Comparison of ENCODE assay signal across 18 mouse cellular contexts in genomic region chr13:24050330-24050729, GRCm38 (mm10). TPM values are rescaled to one million over a fixed set of nuclear protein-coding genes. Genes with fewer than 3 reads are reported as not detected.
DNase-seq lines count a peak whose midpoint lies in the region; ATAC-seq and TF ChIP-seq lines count a peak whose summit lies in the region.
"Had no signal": no experiment of that assay in that cellular context is flagged by ENCODE, and none has a peak within 500 bp of the region (broad histone marks: within the 10 kb centered on the region; RNA-seq: fewer than 3 reads in every experiment).

No protein-coding gene starts in this region.

- no peaks in the 10 kb centered on the region for H3K9me3 ChIP-seq in forebrain, embryonic 15.5 days
- H3K9me3 ChIP-seq in forebrain, embryonic 11.5 days (ENCODE audit: control insufficient read depth, low read length) = no peaks in the 10 kb centered on the region
- no peaks in the 10 kb centered on the region for H3K9me3 ChIP-seq in midbrain, embryonic 16.5 days (replicated peaks; ENCODE audit: control insufficient read depth, low read length, poor library complexity, severe bottlenecking)
- H3K9me3 ChIP-seq: embryonic facial prominence, embryonic 10.5 days; limb, embryonic 13.5 days; liver, embryonic 15.5 days; neural tube, embryonic 13.5 days had no signal

- ATAC-seq in forebrain, embryonic 15.5 days (replicated peaks) = no peak
- ATAC-seq in forebrain, embryonic 11.5 days (replicated peaks; ENCODE audit: low FRiP score) = no peak
- ATAC-seq in midbrain, embryonic 16.5 days = no peak

- TF ChIP-seq CTCF in left cerebral cortex, adult 2 months (IDR thresholded peaks at IDR 0.05) = no peak
- no peak for TF ChIP-seq CTCF in cerebellum, adult 2 months (IDR thresholded peaks at IDR 0.05; ENCODE audit: borderline replicate concordance, insufficient read depth, low read depth, low read length)

- no peak for DNase-seq in forebrain, embryonic 11.5 days (ENCODE audit: low spot score)
- no peak for DNase-seq in left cerebral cortex, adult 2 months (ENCODE audit: extremely low spot score in 1 of 2, low spot score in 2 of 2)
- DNase-seq in left cerebral cortex, adult 11 months (ENCODE audit: low spot score) = no peak
- DNase-seq in A20 (ENCODE audit: low read depth, low spot score) = peak; percentile 16
- no peak for DNase-seq in heart, adult 11 months
- no peak for DNase-seq in cerebellum, adult 2 months
- DNase-seq: adrenal gland, postnatal 25 days; cerebellum, postnatal 25 days; heart, adult 2 months; kidney, adult 8-10 months had no signal

- no peak overlapping the region for H3K4me2 ChIP-seq in forebrain, embryonic 15.5 days (replicated peaks)
- H3K4me2 ChIP-seq in forebrain, embryonic 11.5 days (ENCODE audit: low read depth, low read length, severe bottlenecking) = no peak overlapping the region
- no peak overlapping the region for H3K4me2 ChIP-seq in midbrain, embryonic 16.5 days (ENCODE audit: low read length)
- H3K4me2 ChIP-seq: limb, embryonic 13.5 days; liver, embryonic 15.5 days; neural tube, embryonic 13.5 days had no signal

- TF ChIP-seq POLR2A in cerebellum, adult 2 months (IDR thresholded peaks at IDR 0.05; ENCODE audit: borderline replicate concordance, insufficient read depth, low read length) = no peak

- WGBS in forebrain, embryonic 15.5 days = 71% methylated on average over 5 of the region's 5 CpGs
- WGBS in forebrain, embryonic 11.5 days = 95% methylated on average over 5 of the region's 5 CpGs
- 71% methylated on average over 5 of the region's 5 CpGs for WGBS in midbrain, embryonic 16.5 days
- 85% methylated on average over 5 of the region's 5 CpGs for WGBS in cerebellum, adult 2 months

- H3K27me3 ChIP-seq in forebrain, embryonic 15.5 days = no peaks in the 10 kb centered on the region
- H3K27me3 ChIP-seq in forebrain, embryonic 11.5 days (ENCODE audit: control insufficient read depth, insufficient read depth, low read length) = no peaks in the 10 kb centered on the region
- no peaks in the 10 kb centered on the region for H3K27me3 ChIP-seq in midbrain, embryonic 16.5 days (ENCODE audit: control insufficient read depth, insufficient read depth, low read depth, low read length)
- H3K27me3 ChIP-seq in cerebellum, adult 2 months (ENCODE audit: control insufficient read depth, insufficient read depth, low read length) = no peaks in the 10 kb centered on the region
- H3K27me3 ChIP-seq: limb, embryonic 13.5 days; liver, embryonic 15.5 days; neural tube, embryonic 13.5 days had no signal

- H3K4me3 ChIP-seq in forebrain, embryonic 15.5 days = no peak overlapping the region
- H3K4me3 ChIP-seq in forebrain, embryonic 11.5 days (ENCODE audit: low read depth, low read length) = no peak overlapping the region
- H3K4me3 ChIP-seq in left cerebral cortex, adult 2 months = no peak overlapping the region
- no peak overlapping the region for H3K4me3 ChIP-seq in midbrain, embryonic 16.5 days (ENCODE audit: low read depth, low read length)
- H3K4me3 ChIP-seq in cerebellum, adult 2 months (replicated peaks; ENCODE audit: insufficient read depth, low read depth, low read length) = no peak overlapping the region
- H3K4me3 ChIP-seq: embryonic facial prominence, embryonic 10.5 days; heart, adult 2 months; limb, embryonic 13.5 days; liver, embryonic 15.5 days; neural tube, embryonic 13.5 days had no signal

- H3K9ac ChIP-seq in forebrain, embryonic 15.5 days (replicated peaks) = no peak overlapping the region
- H3K9ac ChIP-seq in forebrain, embryonic 11.5 days (ENCODE audit: low read length) = no peak overlapping the region
- H3K9ac ChIP-seq in midbrain, embryonic 16.5 days (ENCODE audit: low read depth, low read length) = no peak overlapping the region
- H3K9ac ChIP-seq: limb, embryonic 13.5 days; liver, embryonic 15.5 days; neural tube, embryonic 13.5 days had no signal

- intact Hi-C loops in left cerebral cortex, adult 2 months (cut with DNase I) = no loop called here

- H3K36me3 ChIP-seq in forebrain, embryonic 15.5 days = no peaks in the 10 kb centered on the region
- H3K36me3 ChIP-seq in forebrain, embryonic 11.5 days (ENCODE audit: control insufficient read depth, insufficient read depth, low read length) = no peaks in the 10 kb centered on the region
- no peaks in the 10 kb centered on the region for H3K36me3 ChIP-seq in midbrain, embryonic 16.5 days (ENCODE audit: control insufficient read depth, insufficient read depth, low read length)
- H3K36me3 ChIP-seq: embryonic facial prominence, embryonic 10.5 days; limb, embryonic 13.5 days; liver, embryonic 15.5 days; neural tube, embryonic 13.5 days had no signal

- peaks cover 22% of the 10 kb centered on the region for H3K4me1 ChIP-seq in forebrain, embryonic 15.5 days
- H3K4me1 ChIP-seq in forebrain, embryonic 11.5 days (replicated peaks; ENCODE audit: control insufficient read depth, insufficient read depth, low read length) = no peaks in the 10 kb centered on the region
- H3K4me1 ChIP-seq in midbrain, embryonic 16.5 days (ENCODE audit: control insufficient read depth, insufficient read depth, low read length) = peaks cover 13% of the 10 kb centered on the region
- H3K4me1 ChIP-seq in cerebellum, adult 2 months (ENCODE audit: control insufficient read depth, insufficient read depth, low read length) = peaks cover 7% of the 10 kb centered on the region
- H3K4me1 ChIP-seq: embryonic facial prominence, embryonic 10.5 days; limb, embryonic 13.5 days; liver, embryonic 15.5 days had no signal

- H3K27ac ChIP-seq in forebrain, embryonic 15.5 days (replicated peaks) = peak overlapping the region; percentile 71
- no peak overlapping the region for H3K27ac ChIP-seq in forebrain, embryonic 11.5 days (ENCODE audit: low read depth, low read length)
- H3K27ac ChIP-seq in left cerebral cortex, adult 2 months = peak overlapping the region; percentile 84
- H3K27ac ChIP-seq in midbrain, embryonic 16.5 days (ENCODE audit: low read length) = peak overlapping the region; percentile 65; the same call in 1 of the 2 replicates
- no peak overlapping the region for H3K27ac ChIP-seq in cerebellum, adult 2 months (ENCODE audit: insufficient read depth, low read length)
- H3K27ac ChIP-seq: embryonic facial prominence, embryonic 10.5 days; heart, adult 2 months; limb, embryonic 13.5 days; liver, embryonic 15.5 days had no signal

RNA-seq across cellular contexts. Expression of gene Scgn, which starts 59.3 kb away (rescaled TPM):
- 1.6 and 3.9 TPM in 2 replicates for polyA plus RNA-seq in forebrain, embryonic 15.5 days (2015; fragmentation: Nextera tagmentation; extraction: Ambion mirVana)
- 0.57 and 0.73 TPM in 2 replicates for polyA plus RNA-seq in forebrain, embryonic 11.5 days (2014; fragmentation: Nextera tagmentation; extraction: Ambion mirVana)
- total RNA-seq in left cerebral cortex, adult 2 months (2021) = under 1 TPM in 1 of 2 experiments, not detected in 1; 0.68 TPM
- 1.3 and 2.6 TPM in 2 replicates for polyA plus RNA-seq in midbrain, embryonic 16.5 days (2015; fragmentation: Nextera tagmentation; extraction: Ambion mirVana)
- polyA plus RNA-seq in cerebellum, adult 2 months (2012; rRNA removed) = 0.11 and 0.21 TPM in 2 replicates
- total RNA-seq: heart, adult 2 months; left cerebral cortex, adult 18-20 months had no signal
- polyA plus RNA-seq: heart, adult 2 months; heart, embryonic 16.5 days; limb, embryonic 13.5 days; liver, embryonic 15.5 days had no signal

Comparison
In these comparisons a context has a peak if more than half of its experiments do, and no peak if none do; other contexts are left out.
1. H3K27ac ChIP-seq: peak in forebrain, embryonic 15.5 days (single experiment), left cerebral cortex, adult 2 months (single experiment) and midbrain, embryonic 16.5 days (single experiment); none in forebrain, embryonic 11.5 days (single experiment) and cerebellum, adult 2 months (single experiment).